Mouse (Mus musculus): ENCODE results near the gene Neurod1. TPM values are rescaled to one million over a fixed set of nuclear protein-coding genes. Genes with fewer than 3 reads are reported as not detected.

Gene Neurod1
- polyA plus RNA-seq, 1 experiment = not detected

GRCm38 (mm10) chr2:79414505-79414904, 42.0 kb downstream of the Neurod1 start:
- H3K4me3 ChIP-seq (replicated peaks; ENCODE audit: extremely low read depth, low read depth, low read length) = no peak overlapping the region

GRCm38 (mm10) chr2:79410903-79411255, 45.7 kb downstream of the Neurod1 start:
- 68% methylated on average over 3 of the region's 3 CpGs for WGBS
- DNase-seq = no peak
- TF ChIP-seq POLR2A (IDR thresholded peaks at IDR 0.05; ENCODE audit: borderline replicate concordance, extremely low read depth, low read depth, low read length) (no peak), CTCF (IDR thresholded peaks at IDR 0.05; ENCODE audit: insufficient read depth, low read length) (no peak)

More at GRCm38 (mm10) chr2:79414505-79414904, 42.0 kb downstream of the Neurod1 start:
- H3K4me1 ChIP-seq (ENCODE audit: control insufficient read depth, insufficient read depth, low read length) = no peaks in the 10 kb centered on the region
- TF ChIP-seq CTCF (IDR thresholded peaks at IDR 0.05; ENCODE audit: insufficient read depth, low read length) = no peak
- no peak for TF ChIP-seq POLR2A (IDR thresholded peaks at IDR 0.05; ENCODE audit: borderline replicate concordance, extremely low read depth, low read depth, low read length)
- no peak for DNase-seq
- 88% methylated on average over 7 of the region's 7 CpGs for WGBS

GRCm38 (mm10) chr2:79410247-79410902, 46.2 kb downstream of the Neurod1 start:
- no peak for DNase-seq
- TF ChIP-seq CTCF (IDR thresholded peaks at IDR 0.05; ENCODE audit: insufficient read depth, low read length) (no peak), POLR2A (IDR thresholded peaks at IDR 0.05; ENCODE audit: borderline replicate concordance, extremely low read depth, low read depth, low read length) (no peak)
- Histone ChIP-seq H3K4me1 (ENCODE audit: control insufficient read depth, insufficient read depth, low read length) (no peaks in the 10 kb centered on the region), H3K4me3 (replicated peaks; ENCODE audit: extremely low read depth, low read depth, low read length) (no peak overlapping the region)
- WGBS = 42% methylated on average over 15 of the region's 15 CpGs

More at GRCm38 (mm10) chr2:79410903-79411255, 45.7 kb downstream of the Neurod1 start:
- Histone ChIP-seq H3K4me3 (replicated peaks; ENCODE audit: extremely low read depth, low read depth, low read length) (no peak overlapping the region), H3K4me1 (ENCODE audit: control insufficient read depth, insufficient read depth, low read length) (no peaks in the 10 kb centered on the region)

DNA sequence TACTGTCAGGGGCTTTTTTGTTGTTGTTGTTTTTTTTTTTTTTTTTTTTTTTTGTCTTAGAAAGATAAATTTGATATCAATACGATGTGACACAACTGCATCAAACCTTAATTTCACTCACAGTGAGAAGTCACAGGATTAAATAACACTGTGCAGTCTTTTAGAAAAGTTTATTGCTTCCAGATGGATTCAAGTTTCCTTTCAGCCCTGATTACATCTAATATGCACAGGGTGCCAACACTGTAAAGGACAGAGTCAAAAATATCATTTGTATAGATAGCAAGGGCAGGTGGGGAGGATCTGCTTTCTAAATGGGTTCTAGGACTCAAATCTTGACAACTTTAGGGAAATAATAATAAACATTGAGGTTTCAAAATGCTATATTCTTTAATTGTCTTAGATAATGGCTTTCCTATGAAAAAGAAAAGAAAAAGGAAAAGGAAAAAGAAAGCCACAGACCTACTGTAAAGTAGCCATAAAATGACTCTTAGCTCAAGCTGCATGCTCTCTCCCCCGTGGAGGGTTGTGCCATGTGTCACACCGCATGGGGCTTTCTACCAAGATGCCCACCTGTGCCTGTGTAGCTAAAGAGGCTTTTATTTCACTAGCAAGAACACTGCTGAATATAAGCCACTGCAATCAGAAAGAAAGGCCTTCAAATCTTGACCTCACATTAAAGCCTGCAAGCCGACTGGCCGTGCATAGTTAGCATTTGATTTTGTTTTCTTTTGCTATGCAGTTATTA, 50.7 kb downstream of the Neurod1 start:
- no peak overlapping the region for H3K4me3 ChIP-seq (replicated peaks; ENCODE audit: extremely low read depth, low read depth, low read length)
- DNase-seq = no peak
- TF ChIP-seq CTCF (IDR thresholded peaks at IDR 0.05; ENCODE audit: insufficient read depth, low read length) (no peak), POLR2A (IDR thresholded peaks at IDR 0.05; ENCODE audit: borderline replicate concordance, extremely low read depth, low read depth, low read length) (no peak)
- H3K4me1 ChIP-seq (ENCODE audit: control insufficient read depth, insufficient read depth, low read length) = no peaks in the 10 kb centered on the region
- WGBS = 82% methylated on average over 5 of the region's 5 CpGs

Other genes starting within 250 kb of the Neurod1 start
- gene Itga4, start 201.3 kb downstream of the Neurod1 start, polyA plus RNA-seq (2012; rRNA removed) = 4.1 and 7.1 TPM in 2 replicates
- gene Cerkl, start within 50 bp of the Neurod1 start, polyA plus RNA-seq (2012; rRNA removed) = 1.1 and 1.2 TPM in 2 replicates
- 6.5 and 11.5 TPM in 2 replicates for gene Itprid2, start 178.6 kb upstream of the Neurod1 start, polyA plus RNA-seq (2012; rRNA removed)